Mouse (Mus musculus): ENCODE data around the gene Sardh. TPM values are rescaled to one million over a fixed set of nuclear protein-coding genes. Genes with fewer than 3 reads are reported as not detected.

Gene Sardh
- polyA plus RNA-seq, 1 experiment from 2014 or later: 2.6 TPM

- 53% methylated on average over 2 of the region's 2 CpGs for WGBS
- no peaks in the 10 kb centered on the region for H3K9me3 ChIP-seq
- H3K27ac ChIP-seq: no peak overlapping the region
- H3K4me2 ChIP-seq: no peak overlapping the region
- no peak for ATAC-seq (ENCODE audit: low FRiP score)
- H3K27me3 ChIP-seq: no peaks in the 10 kb centered on the region
- no peak overlapping the region for H3K9ac ChIP-seq
- H3K36me3 ChIP-seq (replicated peaks): no peaks in the 10 kb centered on the region
- H3K4me1 ChIP-seq: no peaks in the 10 kb centered on the region
- no peak overlapping the region for H3K4me3 ChIP-seq (replicated peaks)
Measured at GRCm38 (mm10) chr2:27218121-27218544, 30.0 kb downstream of the Sardh start.

DNA sequence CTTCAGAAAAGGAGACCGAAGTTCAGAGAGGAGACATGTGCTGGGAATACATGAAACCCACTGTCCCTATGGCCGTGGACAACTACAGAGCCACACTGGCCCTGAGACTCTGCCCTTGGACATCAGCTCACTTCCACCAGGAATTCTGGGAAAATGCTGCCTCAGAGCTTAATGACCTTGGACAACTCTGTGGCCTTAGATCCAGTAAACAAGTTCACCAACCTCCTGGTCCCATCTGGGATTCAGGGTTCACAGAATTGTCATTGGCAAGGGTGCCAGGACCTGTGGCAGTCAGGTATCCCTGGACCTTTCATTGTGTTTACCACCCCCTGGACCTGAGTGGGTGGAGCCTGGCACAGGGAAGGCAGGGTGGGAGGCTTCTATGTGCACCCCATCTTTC is 32.6 kb downstream of the Sardh start:
- Histone ChIP-seq H3K27me3 (no peaks in the 10 kb centered on the region), H3K9ac (no peak overlapping the region), H3K27ac (no peak overlapping the region), H3K4me1 (no peaks in the 10 kb centered on the region), H3K4me2 (no peak overlapping the region), H3K4me3 (replicated peaks) (no peak overlapping the region), H3K36me3 (replicated peaks) (no peaks in the 10 kb centered on the region), H3K9me3 (no peaks in the 10 kb centered on the region)
- 87% methylated on average over 2 of the region's 2 CpGs for WGBS
- no peak for ATAC-seq (ENCODE audit: low FRiP score)

DNA sequence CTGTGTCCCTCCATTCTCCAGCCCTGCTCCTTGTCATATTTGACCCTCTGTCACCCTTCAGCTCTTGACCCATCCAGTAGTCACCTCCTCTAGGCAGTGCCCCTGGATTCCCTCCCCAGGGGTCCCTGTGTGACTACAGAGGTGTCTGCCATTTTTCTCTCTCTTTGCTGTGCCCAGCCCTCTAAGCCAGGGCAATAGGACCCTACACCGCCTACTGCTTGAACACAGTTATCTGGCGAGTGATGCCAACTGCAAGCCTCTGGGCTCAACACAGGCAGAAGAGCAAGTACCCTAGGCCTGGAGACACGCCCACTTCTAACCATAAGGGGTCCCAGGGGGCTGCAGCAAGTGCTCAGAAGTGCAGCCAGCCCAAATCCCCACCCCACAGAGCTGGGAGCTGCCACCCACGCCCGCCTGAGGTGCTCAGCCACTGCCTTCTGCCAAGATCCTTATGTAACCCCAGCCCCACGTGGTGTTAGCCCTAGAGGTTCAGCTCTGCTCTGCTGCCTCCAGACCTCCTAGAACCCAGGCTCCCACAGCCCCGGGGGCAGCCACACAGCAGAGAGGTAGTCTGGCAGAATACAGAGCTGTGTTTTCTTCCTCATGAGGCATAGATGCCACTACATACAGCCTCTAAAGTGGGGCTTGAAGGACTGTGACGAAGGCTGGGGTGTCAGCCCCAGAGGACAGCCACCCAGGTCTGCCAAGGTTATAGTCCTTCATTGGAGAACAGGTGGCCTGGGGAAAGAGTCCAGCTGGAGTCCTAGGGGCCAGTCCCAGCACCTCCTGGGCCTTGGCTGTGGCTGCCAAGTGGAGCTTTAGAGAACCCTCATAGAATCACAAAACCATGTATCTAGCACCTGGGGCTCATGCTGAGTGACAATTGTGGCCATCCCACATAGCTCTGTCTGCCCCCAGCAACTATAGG is 35.9 kb downstream of the Sardh start:
- no peak for ATAC-seq (ENCODE audit: low FRiP score)
- Histone ChIP-seq H3K27ac (no peak overlapping the region), H3K27me3 (no peaks in the 10 kb centered on the region), H3K4me3 (replicated peaks) (no peak overlapping the region), H3K4me2 (no peak overlapping the region), H3K36me3 (replicated peaks) (no peaks in the 10 kb centered on the region), H3K9ac (no peak overlapping the region), H3K4me1 (no peaks in the 10 kb centered on the region), H3K9me3 (no peaks in the 10 kb centered on the region)
- WGBS: 67% methylated on average over 8 of the region's 8 CpGs

- H3K4me1 ChIP-seq: no peaks in the 10 kb centered on the region
- no peak overlapping the region for H3K27ac ChIP-seq
- H3K27me3 ChIP-seq: no peaks in the 10 kb centered on the region
- no peak for ATAC-seq (ENCODE audit: low FRiP score)
- H3K36me3 ChIP-seq (replicated peaks): no peaks in the 10 kb centered on the region
- H3K9me3 ChIP-seq: no peaks in the 10 kb centered on the region
- H3K9ac ChIP-seq: no peak overlapping the region
- WGBS: 85% methylated on average over 12 of the region's 12 CpGs
- no peak overlapping the region for H3K4me3 ChIP-seq (replicated peaks)
- H3K4me2 ChIP-seq: no peak overlapping the region
Measured at GRCm38 (mm10) chr2:27210676-27211210, 37.4 kb downstream of the Sardh start.

DNA sequence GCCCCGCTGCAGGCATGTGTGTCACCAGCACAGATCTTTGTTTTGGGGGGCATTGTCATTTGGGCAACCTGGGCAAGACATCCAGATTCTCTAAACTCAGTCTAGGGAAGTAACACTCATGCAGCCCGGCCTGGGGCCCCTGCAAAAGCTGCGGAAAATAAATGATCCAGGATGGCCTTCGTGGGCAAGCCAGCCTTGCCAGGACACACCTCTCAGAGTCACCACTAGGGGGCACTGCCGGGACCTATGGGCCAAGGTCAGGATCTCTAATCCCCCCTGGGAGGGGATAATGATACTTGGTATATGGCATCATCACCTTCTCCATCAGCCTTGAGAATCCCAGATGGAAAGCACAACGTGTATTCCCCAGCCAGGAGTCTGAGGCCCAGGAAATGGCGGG is 37.9 kb downstream of the Sardh start:
- Histone ChIP-seq H3K9ac (no peak overlapping the region), H3K4me1 (no peaks in the 10 kb centered on the region), H3K4me3 (replicated peaks) (no peak overlapping the region), H3K9me3 (no peaks in the 10 kb centered on the region), H3K27ac (no peak overlapping the region), H3K27me3 (no peaks in the 10 kb centered on the region), H3K4me2 (no peak overlapping the region), H3K36me3 (replicated peaks) (no peaks in the 10 kb centered on the region)
- ATAC-seq (ENCODE audit: low FRiP score): no peak
- 61% methylated on average over 7 of the region's 7 CpGs for WGBS

DNA sequence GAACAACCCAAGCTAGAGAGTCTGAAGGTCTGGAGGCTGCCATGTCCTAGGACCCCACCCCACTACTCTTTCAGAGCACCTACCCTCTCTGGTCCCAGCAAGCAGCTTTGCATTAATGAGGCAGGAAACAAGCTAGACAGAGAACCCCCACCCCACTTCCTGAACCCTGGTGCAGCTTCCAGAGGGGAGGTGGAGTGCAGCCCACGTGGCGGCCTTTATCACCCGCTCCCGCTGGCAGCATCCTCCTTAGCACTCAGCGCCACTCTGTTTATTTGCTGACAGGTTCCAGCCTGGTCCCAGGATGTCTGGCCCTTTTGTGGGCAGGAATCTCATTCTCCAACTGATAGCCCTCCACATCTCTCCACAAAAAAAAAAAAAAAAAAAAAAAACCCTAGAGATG is 38.3 kb downstream of the Sardh start:
- H3K4me2 ChIP-seq: no peak overlapping the region
- no peaks in the 10 kb centered on the region for H3K4me1 ChIP-seq
- H3K27me3 ChIP-seq: no peaks in the 10 kb centered on the region
- H3K9me3 ChIP-seq: no peaks in the 10 kb centered on the region
- H3K9ac ChIP-seq: no peak overlapping the region
- H3K36me3 ChIP-seq (replicated peaks): no peaks in the 10 kb centered on the region
- no peak overlapping the region for H3K27ac ChIP-seq
- H3K4me3 ChIP-seq (replicated peaks): no peak overlapping the region
- no peak for ATAC-seq (ENCODE audit: low FRiP score)
- WGBS: 81% methylated on average over 5 of the region's 5 CpGs

- Histone ChIP-seq H3K4me3 (replicated peaks) (no peak overlapping the region), H3K27ac (no peak overlapping the region), H3K9ac (no peak overlapping the region), H3K4me2 (no peak overlapping the region), H3K27me3 (no peaks in the 10 kb centered on the region), H3K9me3 (no peaks in the 10 kb centered on the region), H3K36me3 (replicated peaks) (no peaks in the 10 kb centered on the region), H3K4me1 (no peaks in the 10 kb centered on the region)
- WGBS: 91% methylated on average over 9 of the region's 9 CpGs
- ATAC-seq (ENCODE audit: low FRiP score): no peak
Measured at GRCm38 (mm10) chr2:27209370-27209769, 38.8 kb downstream of the Sardh start.

DNA sequence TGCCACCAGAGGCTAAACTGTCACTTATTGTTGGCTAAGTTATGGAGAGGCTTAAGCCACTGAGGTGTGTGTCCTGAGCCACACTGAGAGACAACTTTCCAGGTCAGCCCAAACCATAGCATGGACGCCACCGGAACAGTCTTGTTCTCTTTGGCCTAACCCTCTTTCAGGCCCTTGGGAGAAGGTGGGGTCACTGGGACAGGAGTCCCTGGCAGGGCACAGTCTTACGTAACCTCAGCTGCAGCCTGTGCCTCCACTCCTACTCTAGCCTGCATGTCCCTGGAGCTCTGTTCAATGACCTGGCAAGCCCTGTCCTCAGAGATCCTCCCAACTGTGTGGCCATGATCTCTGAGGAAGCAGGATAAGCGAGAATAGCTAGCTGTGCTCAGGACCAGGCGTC is 41.0 kb downstream of the Sardh start:
- Histone ChIP-seq H3K9ac (no peak overlapping the region), H3K4me2 (no peak overlapping the region), H3K27me3 (no peaks in the 10 kb centered on the region), H3K27ac (no peak overlapping the region), H3K4me1 (no peaks in the 10 kb centered on the region), H3K36me3 (replicated peaks) (no peaks in the 10 kb centered on the region), H3K4me3 (replicated peaks) (no peak overlapping the region), H3K9me3 (no peaks in the 10 kb centered on the region)
- no peak for ATAC-seq (ENCODE audit: low FRiP score)
- 83% methylated on average over 5 of the region's 5 CpGs for WGBS

- no peak overlapping the region for H3K27ac ChIP-seq
- 85% methylated on average over 15 of the region's 15 CpGs for WGBS
Measured at GRCm38 (mm10) chr2:27206128-27206797, 41.9 kb downstream of the Sardh start.

GRCm38 (mm10) chr2:27205666-27206065 is 42.5 kb downstream of the Sardh start:
- no peak overlapping the region for H3K27ac ChIP-seq
- WGBS: 83% methylated on average over 10 of the region's 10 CpGs

More at GRCm38 (mm10) chr2:27206128-27206797, 41.9 kb downstream of the Sardh start:
- no peak overlapping the region for H3K4me2 ChIP-seq
- no peaks in the 10 kb centered on the region for H3K4me1 ChIP-seq
- no peaks in the 10 kb centered on the region for H3K36me3 ChIP-seq (replicated peaks)
- no peaks in the 10 kb centered on the region for H3K9me3 ChIP-seq
- H3K27me3 ChIP-seq: no peaks in the 10 kb centered on the region
- no peak overlapping the region for H3K9ac ChIP-seq
- H3K4me3 ChIP-seq (replicated peaks): no peak overlapping the region
- no peak for ATAC-seq (ENCODE audit: low FRiP score)

GRCm38 (mm10) chr2:27200586-27200985 is 47.6 kb downstream of the Sardh start:
- H3K4me3 ChIP-seq (replicated peaks): no peak overlapping the region
- no peak overlapping the region for H3K27ac ChIP-seq
- WGBS: 93% methylated on average over 1 of the region's 1 CpGs
- no peak overlapping the region for H3K9ac ChIP-seq
- no peaks in the 10 kb centered on the region for H3K4me1 ChIP-seq
- ATAC-seq (ENCODE audit: low FRiP score): no peak
- no peak overlapping the region for H3K4me2 ChIP-seq
- no peaks in the 10 kb centered on the region for H3K27me3 ChIP-seq
- H3K9me3 ChIP-seq: no peaks in the 10 kb centered on the region
- H3K36me3 ChIP-seq (replicated peaks): no peaks in the 10 kb centered on the region

More at GRCm38 (mm10) chr2:27205666-27206065, 42.5 kb downstream of the Sardh start:
- no peak overlapping the region for H3K4me3 ChIP-seq (replicated peaks)
- H3K9me3 ChIP-seq: no peaks in the 10 kb centered on the region
- ATAC-seq (ENCODE audit: low FRiP score): no peak
- no peaks in the 10 kb centered on the region for H3K27me3 ChIP-seq
- no peaks in the 10 kb centered on the region for H3K4me1 ChIP-seq
- H3K9ac ChIP-seq: no peak overlapping the region
- no peaks in the 10 kb centered on the region for H3K36me3 ChIP-seq (replicated peaks)
- no peak overlapping the region for H3K4me2 ChIP-seq

DNA sequence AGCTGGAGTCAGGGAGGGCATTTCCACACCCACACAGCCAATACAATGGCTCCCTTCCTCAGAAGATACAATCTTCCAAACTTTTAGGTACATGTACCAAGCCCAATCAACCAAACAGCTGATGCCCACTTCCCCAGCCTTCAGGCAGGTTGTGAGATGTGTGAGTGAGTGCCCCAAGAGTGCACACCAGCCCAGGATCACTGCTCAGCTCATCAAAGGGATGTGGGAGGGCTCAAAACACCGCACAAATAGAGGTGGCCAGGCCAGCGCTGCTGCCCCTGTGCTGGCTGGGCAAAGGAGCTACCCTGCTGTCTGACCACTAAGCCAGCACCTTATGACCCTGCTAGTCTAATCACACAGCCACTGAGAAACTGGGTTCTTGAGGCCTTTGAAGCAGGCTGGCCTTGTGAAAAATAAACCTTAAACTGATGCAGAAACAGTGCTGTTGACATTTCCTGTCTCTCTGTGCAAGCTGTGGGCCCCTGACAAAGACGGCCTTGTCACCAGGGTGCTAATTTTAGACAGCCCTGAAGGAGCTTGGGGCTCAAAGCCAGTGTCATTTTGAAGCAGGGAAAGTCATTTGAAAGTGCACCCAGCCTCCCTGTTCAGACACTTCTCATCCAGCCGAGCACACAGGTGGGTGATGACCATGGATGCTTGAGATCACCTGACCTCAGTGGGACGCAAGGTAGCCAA is 49.4 kb downstream of the Sardh start:
- 63% methylated on average over 5 of the region's 5 CpGs for WGBS
- no peaks in the 10 kb centered on the region for H3K36me3 ChIP-seq (replicated peaks)
- H3K27ac ChIP-seq: no peak overlapping the region
- no peak for ATAC-seq (ENCODE audit: low FRiP score)
- no peaks in the 10 kb centered on the region for H3K4me1 ChIP-seq
- H3K27me3 ChIP-seq: no peaks in the 10 kb centered on the region
- H3K4me3 ChIP-seq (replicated peaks): no peak overlapping the region
- no peak overlapping the region for H3K4me2 ChIP-seq
- no peaks in the 10 kb centered on the region for H3K9me3 ChIP-seq
- no peak overlapping the region for H3K9ac ChIP-seq
